Mouse (Mus musculus) Patski (cell line): ENCODE data around the gene Thbs3. TPM values are rescaled to one million over a fixed set of nuclear protein-coding genes. Genes with fewer than 3 reads are reported as not detected.
A peak's percentile ranks its signal among the peaks of the same experiment; 100 is the strongest.

ENCODE experiments used
- ATAC-seq: fragments of 100-300 bp; one replicate; pipeline ENCODE4 v1.8.0; 2021
- CTCF ChIA-PET: fragments of 350-600 bp; sonication (Branson Sonifier 250); formaldehyde crosslinking; loops from one replicate; lab custom pipeline; 2022; ENCODE audit warnings: inconsistent platforms; lab: Charles Lee
- POLR2A ChIA-PET: fragments of 350-600 bp; sonication (Branson Sonifier 250); formaldehyde crosslinking; loops from one replicate; lab custom pipeline; 2022; ENCODE audit warnings: antibody characterized with exemption, inconsistent platforms; lab: Charles Lee
- DNase-seq: peaks from one replicate; pipeline ENCODE4 v3.0.0-alpha.2; 2011; ENCODE audit warnings: low read depth, low spot score
- H3K27me3 ChIP-seq: fragments of 371-371 bp; one replicate; pipeline ENCODE4 v1.5.1; 2021
- CTCF ChIP-seq: fragments of 100-300 bp; IDR thresholded peaks from one replicate; pipeline ENCODE4 v1.5.1; 2021
- in situ Hi-C: fragments of 300-500 bp; cut with MboI; formaldehyde crosslinking; loops from 3 replicates; pipeline ENCODE4 v1.11.1; 2018; ENCODE audit warnings: low pct_unique_long_range_greater_than_20kb, mixed read lengths
- polyA plus RNA-seq: library from polyadenylated mRNA; unstranded; gene quantifications from one replicate; pipeline ENCODE4 v1.2.3, GENCODE M21; 2021

The Thbs3 gene
- polyA plus RNA-seq, 1 experiment from 2014 or later = 86.6 TPM

DNA sequence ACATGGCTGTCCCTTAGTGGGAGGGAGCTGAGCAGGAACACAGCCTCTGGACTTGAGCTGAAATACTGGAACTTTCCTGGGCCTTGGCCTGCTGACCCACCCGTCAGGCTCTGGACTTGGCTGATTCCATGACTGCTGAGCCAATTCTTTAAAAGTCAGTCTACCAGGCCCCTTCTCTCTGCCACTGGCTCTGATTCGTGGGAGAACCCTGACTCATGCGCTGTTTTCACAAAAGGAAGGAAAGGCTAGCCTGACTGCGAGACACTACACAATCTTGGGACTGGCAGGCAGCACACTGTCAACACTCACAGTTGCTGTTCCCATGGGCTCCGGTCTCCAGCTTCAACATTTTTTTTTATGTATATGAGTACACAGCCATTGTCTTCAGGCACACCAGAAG, 41.2 kb downstream of the Thbs3 start:
- ChIA-PET CTCF (interaction anchor here (1.1 to 5.0 kb wide), 4 partner anchors 10 to 30 kb away, joined by 3 to 25 read pairs (median 12); partner anchors contain the start of genes Efna1, Krtcap2 and Trim46), POLR2A (no interaction called here)
- ATAC-seq (no peak), DNase-seq (no peak)
- peaks cover 20% of the 10 kb centered on the region for H3K27me3 ChIP-seq
- no peak for TF ChIP-seq CTCF
- in situ Hi-C loops = no loop called here

DNA sequence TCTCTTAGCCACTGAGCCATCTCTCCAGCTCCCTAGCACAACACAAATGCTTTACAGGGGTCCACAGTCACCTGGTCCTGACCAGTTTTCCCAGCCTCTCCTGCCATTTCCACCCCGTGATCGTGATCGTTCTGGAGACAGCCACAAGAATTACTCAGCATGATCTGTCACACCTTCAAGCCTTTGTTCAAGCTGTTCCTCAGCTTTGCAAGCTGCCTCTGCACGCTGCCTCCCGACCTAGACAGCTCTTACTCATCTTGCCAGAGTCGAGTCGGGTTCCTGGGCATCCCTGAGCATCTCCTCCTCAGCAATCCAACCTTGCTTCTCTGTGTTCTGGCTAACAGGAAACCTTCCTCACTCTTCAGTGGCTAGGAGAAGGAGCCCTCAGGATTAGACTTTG, 44.1 kb downstream of the Thbs3 start, which contains the start of gene Dpm3:
Gene Dpm3, plus strand, starts transcription at position 283 of the 400 bp plus-strand sequence.
- in situ Hi-C loops = no loop called here
- no peak for ATAC-seq
- CTCF ChIA-PET = interaction anchor here (1.4 to 5.0 kb wide), 3 partner anchors 9 to 23 kb away, joined by 5 to 25 read pairs (median 22); partner anchors contain the start of genes Efna1, Krtcap2 and Trim46
- POLR2A ChIA-PET = interaction anchor here (1.2 kb wide), 2 partner anchors 9 to 10 kb away, joined by 3 read pairs; no protein-coding TSS in a partner anchor
- peaks cover 20% of the 10 kb centered on the region for H3K27me3 ChIP-seq
- TF ChIP-seq CTCF = no peak
- DNase-seq = no peak

DNA sequence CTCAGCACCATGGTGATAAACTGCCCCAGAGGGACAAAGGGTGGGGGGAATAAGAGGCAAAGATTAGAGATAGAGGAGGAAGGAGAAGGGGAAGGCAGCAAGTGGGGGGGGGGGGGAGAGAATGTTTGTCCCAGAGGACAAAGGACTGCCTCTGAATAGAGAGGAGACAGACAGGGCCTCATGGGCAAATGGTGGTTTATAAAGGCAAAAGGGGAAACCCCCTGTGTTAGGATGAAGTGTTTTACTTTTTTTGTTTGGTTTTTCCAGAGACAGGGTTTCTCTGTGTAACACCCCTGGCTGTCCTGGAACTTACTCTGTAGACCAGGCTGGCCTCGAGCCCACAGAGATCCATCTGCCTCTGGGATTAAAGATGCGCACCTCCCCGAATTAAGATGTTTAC, 45.2 kb downstream of the Thbs3 start:
- H3K27me3 ChIP-seq = peaks cover 20% of the 10 kb centered on the region
- ChIA-PET CTCF (no interaction called here), POLR2A (no interaction called here)
- in situ Hi-C loops = no loop called here
- TF ChIP-seq CTCF = no peak
- DNase-seq (no peak), ATAC-seq (no peak)

DNA sequence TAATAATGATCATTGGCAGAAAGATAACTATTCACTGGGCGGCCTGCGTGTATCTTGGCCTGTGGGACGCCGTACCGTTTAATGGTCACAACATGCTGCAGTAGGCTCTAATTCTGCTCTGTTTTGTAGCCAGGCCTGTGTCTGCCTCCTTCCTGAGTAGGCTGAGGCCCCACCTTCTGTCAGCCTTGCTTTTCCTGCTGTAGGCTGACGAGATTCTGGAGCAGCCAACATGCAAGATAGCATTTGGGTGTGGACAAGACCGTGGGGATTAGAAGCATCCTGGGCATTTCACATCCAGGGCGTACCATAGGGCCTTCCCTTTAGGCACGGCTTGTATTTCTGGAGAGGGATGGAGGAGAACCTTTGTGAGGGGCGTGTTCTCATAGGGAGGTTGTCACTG, 47.4 kb downstream of the Thbs3 start:
- ChIA-PET CTCF (interaction anchor here (1.1 to 1.4 kb wide), 2 partner anchors 10 to 11 kb away, joined by 4 read pairs; no protein-coding TSS in a partner anchor), POLR2A (no interaction called here)
- ATAC-seq (no peak), DNase-seq (no peak)
- in situ Hi-C loops = no loop called here
- no peak for TF ChIP-seq CTCF
- peaks cover 19% of the 10 kb centered on the region for H3K27me3 ChIP-seq

DNA sequence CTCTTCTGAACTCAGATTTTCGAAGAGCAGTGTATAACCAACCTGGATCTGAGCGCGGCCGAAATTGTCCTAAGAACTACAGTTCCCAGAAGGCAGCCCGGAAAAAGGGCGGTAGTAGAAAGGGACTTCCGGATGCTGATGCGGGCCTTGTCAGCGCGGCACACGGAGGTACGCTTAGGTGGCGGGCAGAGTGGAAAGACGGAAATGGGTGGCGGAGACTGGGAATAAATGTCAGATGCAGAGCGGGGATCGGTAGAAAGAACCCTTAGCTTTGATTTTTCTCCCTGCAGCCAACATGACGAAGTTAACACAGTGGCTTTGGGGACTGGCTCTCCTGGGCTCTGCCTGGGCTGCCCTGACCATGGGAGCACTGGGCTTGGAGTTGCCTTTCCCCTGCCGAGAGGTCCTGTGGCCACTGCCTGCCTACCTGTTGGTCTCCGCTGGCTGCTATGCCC, 51.5 kb downstream of the Thbs3 start:
- no peak for TF ChIP-seq CTCF
- DNase-seq (no peak), ATAC-seq (peak; percentile 74)
- H3K27me3 ChIP-seq = no peaks in the 10 kb centered on the region
- POLR2A ChIA-PET = interaction anchor here (0.5 to 5.1 kb wide), 5 partner anchors 12 to 151 kb away, joined by 3 to 31 read pairs (median 4); partner anchors contain the start of genes Krtcap2 and Trim46
- CTCF ChIA-PET = interaction anchor here (0.8 to 1.2 kb wide), 7 partner anchors 13 to 51 kb away, joined by 3 to 4 read pairs (median 3); partner anchors contain the start of genes Krtcap2 and Trim46
- in situ Hi-C loops = no loop called here

DNA sequence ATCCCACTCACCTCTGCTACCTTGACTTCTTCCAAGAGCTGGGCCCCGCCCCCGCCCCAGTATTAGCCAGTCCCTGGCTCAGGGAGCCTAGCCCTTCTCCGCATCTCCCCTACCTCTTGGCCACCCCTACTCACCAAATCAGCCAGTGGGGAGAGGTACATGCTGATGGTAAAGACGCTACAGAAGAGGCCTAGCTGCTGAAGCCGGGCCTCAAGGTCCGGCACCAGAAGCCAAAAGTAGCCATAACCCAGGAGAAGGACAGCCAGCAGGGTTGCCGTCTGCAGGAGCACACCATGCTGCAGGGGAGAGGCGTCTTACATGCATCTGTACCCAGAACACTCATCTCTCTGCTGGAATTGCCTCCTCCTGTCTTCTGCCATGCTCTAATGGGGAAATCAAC, 53.9 kb downstream of the Thbs3 start:
- no peak for TF ChIP-seq CTCF
- H3K27me3 ChIP-seq = no peaks in the 10 kb centered on the region
- ChIA-PET POLR2A (interaction anchor here (0.7 to 5.1 kb wide), 4 partner anchors 9 to 24 kb away, joined by 3 to 31 read pairs (median 4); no protein-coding TSS in a partner anchor), CTCF (interaction anchor here (0.6 to 4.0 kb wide), 4 partner anchors 9 to 23 kb away, joined by 3 to 35 read pairs (median 3); partner anchors contain the start of genes Krtcap2 and Trim46)
- in situ Hi-C loops = no loop called here
- DNase-seq (no peak), ATAC-seq (no peak)

DNA sequence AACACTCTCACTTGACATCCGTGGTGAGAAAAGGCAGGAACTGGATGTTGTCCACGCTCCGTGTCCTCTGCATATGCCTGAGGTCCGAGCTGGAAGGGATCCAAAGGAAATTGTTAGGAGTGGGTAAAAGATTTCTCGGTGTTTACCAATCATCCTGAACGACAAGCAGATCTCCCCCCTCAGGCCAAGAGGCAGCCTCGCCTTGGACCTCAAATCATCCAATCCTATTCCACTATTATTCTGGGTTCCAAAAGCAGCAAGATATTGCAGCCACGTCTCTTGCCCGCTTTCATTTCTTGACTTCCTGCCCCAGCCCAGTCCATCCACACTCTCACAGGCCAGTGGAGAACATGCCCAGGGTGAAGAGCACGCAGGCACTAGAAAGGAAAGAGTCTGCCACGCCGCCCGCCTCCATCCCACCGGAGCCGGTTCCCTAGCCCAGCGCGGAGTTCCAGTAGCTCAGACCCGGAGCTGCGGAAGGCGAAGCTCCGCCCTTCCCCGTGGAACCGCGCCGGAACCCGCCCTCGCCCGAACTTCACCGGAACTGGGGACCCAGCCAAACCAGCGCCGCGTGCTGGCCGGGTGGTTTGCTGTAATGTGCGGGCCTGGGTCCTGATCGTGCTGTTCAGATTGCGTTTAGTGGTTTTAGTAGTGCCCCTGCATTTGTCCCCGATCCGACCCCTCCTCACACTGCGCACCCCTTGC, 55.2 kb downstream of the Thbs3 start, which contains the start of gene Slc50a1:
Gene Slc50a1, minus strand, starts transcription at position 520 of the 705 bp plus-strand sequence.
- TF ChIP-seq CTCF = no peak
- no peaks in the 10 kb centered on the region for H3K27me3 ChIP-seq
- peak; percentile 24 for ATAC-seq
- POLR2A ChIA-PET = interaction anchor here (0.9 to 5.1 kb wide), 9 partner anchors 8 to 38 kb away, joined by 3 to 31 read pairs (median 3); partner anchors contain the start of genes Krtcap2 and Trim46
- DNase-seq = no peak
- in situ Hi-C loops = no loop called here
- CTCF ChIA-PET = interaction anchor here (1.1 to 4.0 kb wide), 5 partner anchors 12 to 29 kb away, joined by 3 to 35 read pairs (median 7); partner anchors contain the start of genes Krtcap2 and Trim46

DNA sequence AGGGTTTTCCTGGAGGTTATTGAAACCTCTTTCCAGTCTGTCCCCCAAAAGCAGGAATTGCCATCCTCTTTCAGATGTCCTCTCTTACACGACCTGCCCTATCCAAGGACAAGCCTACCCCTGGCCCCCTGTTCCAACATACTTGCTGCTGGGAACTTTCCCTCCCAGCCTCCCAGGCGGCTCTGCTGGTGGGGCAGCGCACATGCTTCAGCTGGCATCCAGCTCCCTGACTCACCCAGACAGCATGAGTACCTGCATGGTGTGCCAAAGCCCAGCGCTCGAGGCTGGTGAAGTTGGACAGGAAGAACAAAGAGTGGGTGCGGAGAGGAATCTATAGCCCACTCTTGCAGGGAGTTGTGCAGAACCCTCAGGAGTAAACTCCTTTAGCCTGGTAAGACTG, 55.9 kb downstream of the Thbs3 start:
- peak; percentile 37 for ATAC-seq
- ChIA-PET CTCF (interaction anchor here (1.0 to 4.0 kb wide), 6 partner anchors 8 to 29 kb away, joined by 3 to 35 read pairs (median 6); partner anchors contain the start of genes Krtcap2 and Trim46), POLR2A (interaction anchor here (0.6 to 5.1 kb wide), 8 partner anchors 7 to 183 kb away, joined by 3 to 31 read pairs (median 4); partner anchors contain the start of genes Krtcap2 and Trim46)
- no peak for DNase-seq
- no peaks in the 10 kb centered on the region for H3K27me3 ChIP-seq
- no peak for TF ChIP-seq CTCF
- in situ Hi-C loops = no loop called here

DNA sequence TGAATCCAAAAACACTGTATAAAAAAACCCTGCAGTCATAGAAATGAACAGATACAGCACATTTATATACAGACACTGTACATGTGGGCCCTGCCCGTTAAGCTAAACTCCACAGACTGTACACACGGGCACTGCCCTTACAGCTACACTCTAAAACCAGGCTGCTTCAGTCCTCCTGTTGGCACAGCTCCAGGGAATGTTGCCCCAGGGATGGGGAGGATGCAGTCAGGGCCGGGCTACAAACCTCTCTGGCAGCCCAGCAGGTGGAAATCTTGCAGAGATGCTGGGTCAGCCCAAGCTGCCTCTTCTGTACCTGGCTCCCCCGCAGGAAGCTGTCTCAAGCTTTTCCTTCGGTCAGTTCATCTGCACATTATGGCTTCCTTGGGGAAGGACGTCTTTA, 56.8 kb downstream of the Thbs3 start:
- DNase-seq (no peak), ATAC-seq (no peak)
- no peak for TF ChIP-seq CTCF
- POLR2A ChIA-PET = interaction anchor here (0.6 to 1.9 kb wide), 4 partner anchors 23 to 51 kb away, joined by 3 to 5 read pairs (median 4); partner anchors contain the start of gene Efna3
- in situ Hi-C loops = no loop called here
- H3K27me3 ChIP-seq = no peaks in the 10 kb centered on the region
- CTCF ChIA-PET = interaction anchor here (0.9 to 4.0 kb wide), 7 partner anchors 8 to 40 kb away, joined by 3 to 35 read pairs (median 4); partner anchors contain the start of genes Efna1, Krtcap2 and Trim46

DNA sequence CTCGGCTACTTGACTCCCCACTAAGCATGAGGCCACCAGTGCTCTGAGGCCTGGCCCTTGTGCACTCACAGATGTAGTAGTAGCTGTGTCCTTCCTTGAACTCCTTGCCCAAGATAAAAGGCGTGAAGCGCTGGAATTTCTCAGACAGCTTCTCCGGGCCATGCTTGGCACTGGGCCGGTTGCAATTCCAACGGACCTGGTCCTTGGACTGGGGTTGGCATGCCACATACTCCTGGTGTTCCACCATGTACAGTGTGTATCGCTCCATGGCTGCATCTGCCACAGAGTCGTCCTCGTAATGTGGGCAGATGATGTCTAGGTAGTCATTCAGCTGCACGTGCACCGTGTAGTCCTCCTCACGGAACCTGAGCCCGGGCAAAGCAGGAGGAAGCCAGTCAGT, 61.1 kb downstream of the Thbs3 start:
- ATAC-seq (no peak), DNase-seq (no peak)
- TF ChIP-seq CTCF = no peak
- ChIA-PET POLR2A (interaction anchor here (5.1 kb wide), 1 partner anchor 12 kb away, joined by 31 read pairs; no protein-coding TSS in a partner anchor), CTCF (no interaction called here)
- in situ Hi-C loops = no loop called here
- no peaks in the 10 kb centered on the region for H3K27me3 ChIP-seq

Other genes starting within 250 kb of the Thbs3 start
- gene Rusc1, start 121.9 kb upstream of the Thbs3 start, polyA plus RNA-seq = 55.6 TPM
- gene Gm43738, start 114.1 kb upstream of the Thbs3 start, polyA plus RNA-seq = 0.19 TPM
- 191 TPM for gene Fdps, start 113.2 kb upstream of the Thbs3 start, polyA plus RNA-seq
- 22.0 TPM for gene Pklr, start 79.0 kb upstream of the Thbs3 start, polyA plus RNA-seq
- 6.2 TPM for gene Hcn3, start 55.0 kb upstream of the Thbs3 start, polyA plus RNA-seq
- 74.8 TPM for gene Clk2, start 50.4 kb upstream of the Thbs3 start, polyA plus RNA-seq
- gene Scamp3, start 37.7 kb upstream of the Thbs3 start, polyA plus RNA-seq = 175 TPM
- 37.6 TPM for gene Fam189b, start 32.0 kb upstream of the Thbs3 start, polyA plus RNA-seq
- gene Gba, start 12.3 kb upstream of the Thbs3 start, polyA plus RNA-seq = 141 TPM
- gene Mtx1, start 11.9 kb downstream of the Thbs3 start, polyA plus RNA-seq = 215 TPM
- 10.3 TPM for gene Muc1, start 13.9 kb downstream of the Thbs3 start, polyA plus RNA-seq
- 236 TPM for gene Krtcap2, start 30.8 kb downstream of the Thbs3 start, polyA plus RNA-seq
- gene Trim46, start 31.1 kb downstream of the Thbs3 start, polyA plus RNA-seq = 57.5 TPM
- 104 TPM for gene Dpm3, start 44.2 kb downstream of the Thbs3 start, polyA plus RNA-seq
- 88.3 TPM for gene Slc50a1, start 55.4 kb downstream of the Thbs3 start, polyA plus RNA-seq
- 97.1 TPM for gene Efna1, start 66.0 kb downstream of the Thbs3 start, polyA plus RNA-seq
- gene Efna3, start 107.8 kb downstream of the Thbs3 start, polyA plus RNA-seq = 9.4 TPM
- gene Efna4, start 122.8 kb downstream of the Thbs3 start, polyA plus RNA-seq = 48.7 TPM
- 226 TPM for gene Adam15, start 134.8 kb downstream of the Thbs3 start, polyA plus RNA-seq
- 0.06 TPM for gene Dcst2, start 146.8 kb downstream of the Thbs3 start, polyA plus RNA-seq
- gene Dcst1, start 150.1 kb downstream of the Thbs3 start, polyA plus RNA-seq = 1.3 TPM
- gene Zbtb7b, start 179.6 kb downstream of the Thbs3 start, polyA plus RNA-seq = 73.7 TPM
- gene Lenep, start 187.6 kb downstream of the Thbs3 start, polyA plus RNA-seq = not detected
- 40.6 TPM for gene Flad1, start 196.7 kb downstream of the Thbs3 start, polyA plus RNA-seq
- gene Cks1b, start 203.2 kb downstream of the Thbs3 start, polyA plus RNA-seq = 162 TPM
- gene Shc1, start 203.3 kb downstream of the Thbs3 start, polyA plus RNA-seq = 174 TPM
- 68.4 TPM for gene Pygo2, start 215.0 kb downstream of the Thbs3 start, polyA plus RNA-seq
- 354 TPM for gene Pbxip1, start 221.5 kb downstream of the Thbs3 start, polyA plus RNA-seq
- 40.7 TPM for gene Pmvk, start 239.4 kb downstream of the Thbs3 start, polyA plus RNA-seq